Mouse (Mus musculus): Measurements from ENCODE around the gene Caln1.

DNA sequence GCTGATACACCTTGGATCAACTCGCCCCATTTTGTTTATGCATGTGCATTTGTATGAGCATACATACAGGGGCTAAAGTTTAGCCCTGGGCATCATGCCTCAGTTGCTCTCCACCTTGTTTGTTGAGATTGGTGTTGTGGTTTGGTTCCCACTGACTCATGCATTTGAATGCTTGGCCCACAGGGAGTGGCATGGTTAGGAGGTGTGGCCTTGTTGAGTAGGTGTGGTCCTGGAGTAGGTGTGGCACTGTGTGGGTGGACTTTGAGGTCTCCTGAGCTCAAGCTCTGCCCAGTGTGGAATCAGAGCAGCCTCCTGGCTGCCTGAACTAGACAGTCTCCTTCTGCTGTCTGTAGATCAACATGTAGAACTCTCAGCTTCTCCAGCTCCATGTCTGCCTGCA lies 343.0 kb downstream of the Caln1 start:
- TF ChIP-seq CTCF (IDR thresholded peaks at IDR 0.05) (no peak), EP300 (IDR thresholded peaks at IDR 0.05) (no peak)
